Mouse (Mus musculus): ENCODE measurements at regions not wholly inside any gene's neighbourhood (a gene's known extent, or its start where the extent isn't known, plus 50 kb on each side); places are given as distances from the start of the nearest gene placed in this dataset.
A peak's percentile ranks its signal among the peaks of the same experiment; 100 is the strongest.

DNA sequence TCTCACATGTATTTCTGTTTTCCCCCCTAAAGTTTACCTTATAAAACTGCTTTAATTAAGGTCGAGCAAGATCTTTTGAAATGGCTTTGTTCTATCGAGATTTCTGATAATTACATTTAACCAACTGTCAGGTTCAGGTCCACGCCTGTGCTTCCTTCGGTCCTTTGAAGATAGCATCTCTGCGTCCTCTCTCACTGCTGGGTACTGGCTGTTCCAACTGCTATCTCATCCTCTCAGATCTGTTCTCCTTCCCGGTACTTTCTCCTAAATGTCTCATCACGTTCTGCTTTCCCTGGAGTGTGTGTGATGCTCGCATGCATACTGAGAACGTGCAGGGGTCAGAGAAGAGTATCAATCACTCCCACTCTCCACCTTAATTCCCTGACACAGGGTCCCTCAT lies 125.8 kb upstream of the A230072I06Rik start:
- DNase-seq, result no peak

GRCm38 (mm10) chr8:12156893-12157292 lies 121.7 kb upstream of the A230072I06Rik start:
- DNase-seq, result no peak

DNA sequence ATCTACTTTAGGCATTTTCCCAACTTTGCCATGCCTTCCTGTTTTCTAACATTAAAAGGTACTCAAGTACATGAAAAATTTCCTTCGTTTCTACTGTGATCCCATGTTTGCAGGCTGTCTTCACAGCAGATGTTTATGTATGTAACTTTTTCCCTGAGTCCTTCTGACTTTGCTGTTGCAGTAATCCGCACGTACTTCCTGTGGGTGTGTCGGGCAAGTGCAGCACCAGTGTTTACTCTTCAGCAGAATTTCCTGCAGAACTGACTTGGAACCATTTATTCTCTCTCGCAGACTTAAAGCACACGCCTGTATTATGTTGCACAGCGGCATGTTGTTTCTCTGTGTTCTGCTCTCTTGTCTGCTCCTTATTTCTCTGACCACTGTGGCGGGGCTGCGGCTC lies 120.4 kb upstream of the A230072I06Rik start:
- no peak for DNase-seq

DNA sequence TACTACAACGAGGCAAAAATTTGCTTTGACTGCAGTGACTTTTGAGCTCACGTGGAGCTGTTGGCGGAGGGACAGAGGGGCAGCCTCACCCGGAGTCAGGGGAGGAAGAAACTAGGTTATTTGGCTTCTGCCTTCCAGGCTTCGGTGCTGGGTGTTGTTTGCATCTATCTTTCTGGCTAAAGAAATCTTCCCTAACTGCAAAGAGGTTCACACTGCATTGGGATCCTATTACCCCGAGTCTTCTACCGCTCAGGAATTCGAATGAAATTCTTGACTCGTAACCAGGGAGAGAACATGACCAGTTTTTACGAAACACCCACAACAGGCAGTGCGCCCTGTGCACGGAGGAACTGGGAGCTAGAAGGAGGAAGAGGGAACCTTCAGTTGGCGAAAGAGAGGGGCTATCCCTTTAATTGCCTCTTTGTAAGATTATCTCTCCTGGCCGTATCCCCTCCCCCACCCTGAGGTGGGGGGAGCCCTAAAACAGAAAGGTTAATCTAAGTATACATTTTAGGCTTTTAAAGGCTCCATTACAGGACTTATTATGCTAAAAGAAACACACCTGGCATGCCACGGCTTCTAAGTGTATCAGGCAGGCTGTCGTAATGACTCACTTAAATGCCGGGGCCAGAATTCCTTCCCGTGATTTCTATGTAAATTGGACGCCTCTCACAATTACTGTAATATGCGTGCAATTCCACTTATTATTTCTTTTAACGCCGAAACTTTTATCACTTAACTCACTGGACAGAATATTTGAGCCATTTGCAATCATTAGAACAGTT lies 115.5 kb upstream of the A230072I06Rik start:
- DNase-seq, result peak; percentile 28 to 50

DNA sequence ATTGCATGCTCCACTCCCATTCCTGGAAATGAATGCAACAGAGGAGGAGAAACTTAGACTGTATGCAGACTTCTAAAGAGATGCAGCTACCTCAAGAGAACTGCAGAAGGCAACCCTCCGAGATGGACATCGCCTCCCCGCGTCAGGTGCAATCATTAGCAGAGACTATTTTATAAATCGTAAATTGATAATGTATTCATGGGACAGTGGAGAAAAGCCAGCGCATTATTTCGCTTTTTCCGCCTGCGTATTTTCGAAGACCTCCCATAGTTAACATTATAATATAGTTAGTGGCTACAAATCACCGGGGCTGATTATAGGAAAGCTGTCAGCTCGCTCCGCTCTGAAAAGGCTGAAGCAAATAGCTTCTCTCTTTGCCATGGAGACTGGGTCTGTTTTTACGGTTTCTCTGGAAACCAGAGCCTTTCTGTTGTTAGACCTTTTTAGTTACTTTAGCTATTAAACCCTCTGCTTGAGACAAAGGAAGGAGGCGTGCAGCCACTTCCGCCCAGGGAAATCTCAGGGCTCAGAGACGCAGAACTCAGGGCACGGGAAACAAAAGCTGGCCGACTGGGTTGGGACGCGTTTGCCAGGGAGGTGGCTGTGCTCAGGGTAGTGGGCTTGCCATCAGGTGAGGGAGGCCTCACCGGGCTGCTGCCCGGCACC lies 113.0 kb upstream of the A230072I06Rik start:
- DNase-seq, result no peak

DNA sequence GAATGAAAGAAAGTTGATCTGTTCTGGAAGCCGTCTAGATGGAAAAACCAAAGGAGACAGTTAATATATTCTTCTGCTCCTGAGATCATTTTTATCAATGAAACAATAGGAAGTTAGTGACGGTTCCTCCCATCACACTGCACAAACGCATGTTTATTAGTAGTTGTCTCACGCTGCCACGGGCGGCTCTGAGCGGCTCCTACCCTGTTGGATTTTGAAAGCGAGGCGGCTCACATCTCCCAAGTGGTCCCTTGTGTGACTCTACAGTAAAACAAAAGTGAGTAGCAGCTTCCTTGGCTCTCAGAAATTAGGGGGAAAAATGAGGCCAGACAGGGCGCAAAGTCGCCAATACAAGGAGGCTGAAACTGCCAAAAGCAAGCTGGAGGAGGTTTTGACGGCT lies 106.8 kb upstream of the A230072I06Rik start:
- no peak for DNase-seq

DNA sequence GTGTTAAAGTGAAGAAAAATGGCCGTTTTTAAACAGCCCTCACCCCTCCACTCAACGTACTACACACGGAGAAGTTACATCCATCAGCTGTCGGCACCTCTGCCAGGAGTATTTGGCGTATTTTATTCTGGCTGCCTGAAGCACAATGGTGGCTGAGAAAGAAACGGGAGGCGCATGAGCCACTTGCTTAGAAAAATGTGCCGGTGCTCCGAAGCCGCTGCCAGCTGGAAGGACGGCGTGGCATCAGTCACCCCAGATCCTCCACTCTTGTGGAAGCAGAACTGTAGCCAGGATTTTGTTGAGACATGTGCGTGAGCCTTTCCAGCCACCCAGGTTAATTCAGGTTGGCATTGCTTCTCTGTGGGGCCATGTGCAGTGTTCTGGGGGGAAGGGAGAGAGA lies 103.1 kb upstream of the A230072I06Rik start:
- no peak for DNase-seq

DNA sequence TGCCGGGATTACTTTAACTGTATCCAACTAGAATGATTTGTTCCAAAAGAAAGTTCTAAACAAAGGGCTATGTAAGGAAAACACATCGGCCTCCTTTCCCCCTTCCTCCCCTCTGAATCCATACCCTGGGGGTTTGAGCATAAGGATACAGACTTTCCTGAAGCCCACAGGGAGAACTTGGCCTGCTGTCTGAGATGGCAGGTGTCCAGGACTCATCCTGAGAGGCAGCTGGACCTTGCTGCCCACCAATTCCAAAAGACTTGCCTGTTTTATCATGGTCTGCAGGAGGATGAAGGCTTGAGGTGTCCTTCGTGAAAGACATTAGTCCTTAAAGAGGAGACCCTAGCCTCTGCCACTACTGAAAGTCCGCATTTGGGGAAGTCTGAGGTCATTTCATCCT lies 94.0 kb upstream of the A230072I06Rik start:
- no peak for DNase-seq

GRCm38 (mm10) chr8:12187366-12187765 lies 91.3 kb upstream of the A230072I06Rik start:
- no peak for DNase-seq

DNA sequence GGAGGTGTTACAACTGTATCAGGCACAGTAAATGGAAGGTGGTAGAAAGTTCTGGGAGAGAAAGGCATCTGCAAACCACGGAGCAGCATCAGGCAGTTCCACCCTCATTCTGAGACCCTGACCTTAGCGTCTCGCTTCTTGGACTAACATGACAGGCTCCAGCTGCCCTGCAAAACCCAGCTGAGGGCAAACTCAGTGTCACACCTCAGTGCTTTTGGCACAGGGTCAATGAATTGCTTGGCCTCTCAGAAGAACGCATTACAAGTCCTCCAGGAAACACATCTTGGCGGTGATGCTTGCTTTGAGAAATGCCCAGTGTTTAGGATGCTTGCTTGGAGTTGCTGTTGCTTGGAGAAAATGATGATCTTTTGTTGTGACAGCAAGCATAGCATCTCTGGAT lies 90.2 kb upstream of the A230072I06Rik start:
- DNase-seq, result peak; percentile 69 to 72

- DNase-seq, result no peak
These were observed 89.7 kb upstream of the A230072I06Rik start for GRCm38 (mm10) chr8:12188960-12189359.

DNA sequence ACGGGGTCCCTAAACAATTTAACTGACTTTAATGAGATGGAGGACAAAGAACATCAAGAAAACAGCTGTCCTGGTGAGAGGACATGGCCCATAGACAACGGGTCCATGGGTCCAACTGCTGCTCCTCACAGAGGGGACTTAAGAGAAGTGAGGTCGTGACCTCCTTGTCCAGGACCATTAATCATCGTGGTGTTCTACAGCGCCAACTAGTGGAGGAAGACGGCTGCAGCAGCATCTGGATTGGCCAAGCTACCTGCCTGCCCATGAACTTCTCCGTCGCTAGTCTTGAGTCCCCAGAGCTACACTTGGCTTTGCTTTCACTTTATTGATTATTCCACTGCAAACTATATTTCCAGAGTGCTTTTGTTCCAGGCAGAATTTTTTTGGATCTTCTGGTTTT lies 86.6 kb upstream of the A230072I06Rik start:
- peak in 1 of 2 experiments; percentile 16 for DNase-seq

GRCm38 (mm10) chr8:12205909-12206308 lies 72.7 kb upstream of the A230072I06Rik start:
- DNase-seq, result no peak

GRCm38 (mm10) chr8:12207412-12207811 lies 71.2 kb upstream of the A230072I06Rik start:
- DNase-seq, result no peak

DNA sequence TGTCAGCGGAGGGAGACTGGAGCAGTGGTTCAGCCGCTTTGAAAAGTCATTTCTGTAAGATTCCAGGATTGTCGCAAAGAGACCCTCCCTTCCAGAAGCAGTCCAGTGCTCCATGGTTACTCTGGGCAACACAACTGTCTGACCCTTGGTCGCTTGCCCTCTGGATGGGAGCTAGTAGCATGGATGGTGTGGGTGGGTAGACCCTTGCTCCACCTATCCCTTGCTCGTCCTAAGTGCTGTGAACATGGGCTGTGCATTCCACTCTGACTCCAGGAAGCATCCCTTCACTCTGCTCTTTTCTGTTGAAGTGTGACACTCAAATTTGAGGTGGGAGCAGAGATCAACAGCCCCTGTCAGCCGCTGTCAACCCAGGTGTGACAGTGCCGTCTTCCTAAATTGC lies 64.8 kb upstream of the A230072I06Rik start:
- no peak for DNase-seq

DNA sequence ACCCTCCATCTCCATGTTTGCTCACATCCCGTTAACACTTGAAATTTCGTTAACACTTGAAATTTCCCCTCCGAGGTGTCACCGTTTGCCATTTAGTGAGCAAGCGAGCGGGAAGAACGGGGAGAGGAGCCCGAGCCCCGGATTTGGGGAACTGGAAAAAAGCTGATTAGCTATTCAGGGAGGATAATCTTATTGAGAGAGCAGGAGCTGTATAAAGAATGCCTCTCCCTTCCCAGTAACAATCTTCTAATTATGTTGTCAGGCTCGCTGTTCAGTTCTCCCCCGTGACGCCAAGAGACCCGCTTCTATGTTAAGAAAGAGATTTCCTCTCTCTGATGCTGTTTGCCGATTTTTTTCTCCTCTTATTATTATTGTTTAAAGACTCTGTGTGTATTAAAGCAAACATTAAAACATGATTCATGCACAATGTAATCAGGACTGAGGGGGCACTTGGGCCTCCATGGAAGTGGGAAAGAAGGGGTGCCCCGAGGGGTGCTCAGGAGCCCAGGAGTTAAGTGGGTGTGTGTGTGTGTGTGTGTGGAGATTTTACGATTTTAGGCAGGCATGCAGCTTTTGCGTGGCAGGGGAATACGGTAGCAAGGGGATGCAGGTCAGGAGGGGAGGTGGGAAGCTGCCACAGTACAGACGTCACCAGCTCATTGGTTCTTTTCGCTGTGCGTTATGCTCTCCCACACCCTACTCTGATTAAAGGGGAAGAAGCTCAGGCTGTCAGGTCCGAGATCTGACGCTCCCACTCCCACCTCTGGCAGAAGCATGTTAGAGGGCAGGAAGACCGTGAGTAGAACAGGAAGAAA lies 64.2 kb upstream of the A230072I06Rik start:
- no peak for DNase-seq

DNA sequence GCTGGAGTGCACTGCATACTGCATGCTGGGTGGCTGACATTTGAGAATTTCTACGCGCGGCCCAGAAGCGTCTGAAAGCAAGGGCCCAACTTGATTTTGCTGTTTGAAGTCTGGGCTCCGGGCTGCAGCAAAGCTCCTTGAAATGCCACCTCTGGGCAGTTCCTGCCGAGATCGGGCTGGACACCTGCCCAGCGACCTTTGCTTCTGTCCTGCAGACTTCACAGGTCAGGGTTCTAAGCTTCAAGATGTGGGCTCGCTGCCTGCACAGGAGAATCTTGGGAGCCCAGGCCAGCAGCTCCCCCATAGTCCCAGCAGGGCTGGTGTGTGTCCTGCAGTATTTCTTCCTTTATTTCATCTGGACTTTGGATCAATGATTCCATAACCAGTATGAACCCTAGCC lies 57.1 kb upstream of the A230072I06Rik start:
- DNase-seq, result peak; percentile 88 to 93

- DNase-seq, result no peak
These were observed 55.2 kb upstream of the A230072I06Rik start for GRCm38 (mm10) chr8:12223376-12223775.

Data from kidney, postnatal 36 days (tissue).